ENCODE assay signal across 8 mouse cellular contexts in the genomic region with DNA sequence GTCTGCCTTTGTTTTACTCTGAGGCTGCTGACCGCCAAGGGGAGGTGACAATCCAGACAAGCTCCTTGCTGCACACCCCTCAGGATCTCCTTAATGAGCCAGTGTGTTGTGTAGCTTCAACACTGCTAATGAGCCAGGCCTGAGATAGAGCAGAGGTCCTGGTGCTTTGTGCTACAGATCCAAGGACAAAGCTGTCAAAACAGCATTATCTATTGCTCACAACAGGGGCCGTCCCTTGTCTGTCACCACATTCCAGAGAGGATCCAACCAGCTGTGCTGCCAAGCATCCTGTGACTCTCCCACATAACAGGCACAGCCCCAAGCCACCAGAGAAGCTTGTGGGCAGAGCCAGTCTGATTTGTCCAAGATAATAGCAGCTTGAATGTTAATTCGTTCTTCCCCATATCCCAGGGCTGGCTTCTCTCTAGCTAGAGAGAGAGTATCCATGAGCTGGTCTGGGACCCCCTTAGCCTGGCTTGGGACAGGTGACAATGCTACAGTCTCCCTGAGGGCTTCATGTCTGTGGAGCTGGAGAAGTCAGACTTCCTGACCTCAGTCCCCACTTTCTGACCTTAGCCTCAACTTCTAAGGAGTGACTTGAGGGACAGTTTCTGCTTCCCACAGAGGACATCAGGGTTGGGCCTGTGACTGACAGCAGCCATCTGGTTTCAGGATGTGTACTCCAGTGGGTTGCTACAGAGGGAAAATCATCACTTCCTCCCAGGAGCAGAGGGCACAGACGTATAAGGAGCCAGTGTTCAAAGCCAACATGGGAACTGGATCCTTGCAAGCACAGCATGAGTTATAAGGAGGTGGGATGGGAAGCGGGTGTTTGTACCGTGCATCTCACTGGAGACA.
DNase-seq lines count a peak whose midpoint lies in the region; ATAC-seq lines count a peak whose summit lies in the region.

No protein-coding gene starts in this region.

- WGBS in heart, embryonic 10.5 days: 27% methylated on average over 6 of the region's 6 CpGs
- 56% methylated on average over 6 of the region's 6 CpGs for WGBS in limb, embryonic 15.5 days
- WGBS in liver, embryonic 11.5 days: 46% methylated on average over 6 of the region's 6 CpGs

- H3K4me3 ChIP-seq in heart, embryonic 10.5 days: no peak overlapping the region
- H3K4me3 ChIP-seq in limb, embryonic 15.5 days: no peak overlapping the region
- H3K4me3 ChIP-seq in liver, embryonic 11.5 days (ENCODE audit: low read depth, low read length): no peak overlapping the region

- H3K4me2 ChIP-seq in limb, embryonic 15.5 days: no peak overlapping the region
- H3K4me2 ChIP-seq in liver, embryonic 11.5 days: no peak overlapping the region

- H3K9me3 ChIP-seq in heart, embryonic 10.5 days: no peaks in the 10 kb centered on the region
- no peaks in the 10 kb centered on the region for H3K9me3 ChIP-seq in limb, embryonic 15.5 days
- H3K9me3 ChIP-seq in liver, embryonic 11.5 days (ENCODE audit: control insufficient read depth, low read length): no peaks in the 10 kb centered on the region

- H3K27ac ChIP-seq in heart, embryonic 10.5 days: peak overlapping the region; percentile 37; the same call in 1 of the 2 replicates
- no peak overlapping the region for H3K27ac ChIP-seq in limb, embryonic 15.5 days
- H3K27ac ChIP-seq in liver, embryonic 11.5 days (ENCODE audit: low read depth, low read length): no peak overlapping the region

- ATAC-seq in limb, embryonic 15.5 days (ENCODE audit: insufficient number of reproducible peaks, low FRiP score, low TSS enrichment, low read depth): peak; percentile 28; the same call in 1 of the 2 replicates
- no peak for ATAC-seq in liver, embryonic 11.5 days (replicated peaks; ENCODE audit: low FRiP score)

- peaks cover 58% of the 10 kb centered on the region for H3K4me1 ChIP-seq in heart, embryonic 10.5 days
- H3K4me1 ChIP-seq in limb, embryonic 15.5 days: peaks cover 17% of the 10 kb centered on the region; the same call in 1 of the 2 replicates
- no peaks in the 10 kb centered on the region; the same call in 1 of the 2 replicates for H3K4me1 ChIP-seq in liver, embryonic 11.5 days (replicated peaks; ENCODE audit: control insufficient read depth, insufficient read depth, low read length)

- DNase-seq in heart, adult 9 months (ENCODE audit: low spot score in 2 of 2): peak; percentile 18 to 19
- no peak for DNase-seq in heart, postnatal 25 days (ENCODE audit: low spot score)
- peak; percentile 47 for DNase-seq in adipocyte (ENCODE audit: low spot score)
- DNase-seq in heart, embryonic 10.5 days (ENCODE audit: low spot score): peak; percentile 88
- DNase-seq in right cerebral cortex, postnatal 36 days (ENCODE audit: low spot score in 2 of 2): peak; percentile 36 to 68
- no peak for DNase-seq in liver, embryonic 11.5 days (ENCODE audit: low spot score)
- no peak for DNase-seq in kidney, adult 8-10 months

- intact Hi-C loops in heart, postnatal 25 days (cut with DNase I): loop anchor here (5.0 kb wide), 1 partner anchor 63 kb away; no protein-coding TSS in a partner anchor

- H3K27me3 ChIP-seq in heart, embryonic 10.5 days (ENCODE audit: insufficient read depth, poor library complexity, severe bottlenecking): peaks cover 12% of the 10 kb centered on the region; the same call in 1 of the 2 replicates
- no peaks in the 10 kb centered on the region; the same call in 1 of the 2 replicates for H3K27me3 ChIP-seq in limb, embryonic 15.5 days
- H3K27me3 ChIP-seq in liver, embryonic 11.5 days (replicated peaks; ENCODE audit: control insufficient read depth, insufficient read depth, low read length): no peaks in the 10 kb centered on the region

- no peaks in the 10 kb centered on the region; the same call in 1 of the 2 replicates for H3K36me3 ChIP-seq in heart, embryonic 10.5 days
- H3K36me3 ChIP-seq in limb, embryonic 15.5 days: no peaks in the 10 kb centered on the region
- H3K36me3 ChIP-seq in liver, embryonic 11.5 days (ENCODE audit: control insufficient read depth, insufficient read depth, low read length): no peaks in the 10 kb centered on the region

- H3K9ac ChIP-seq in limb, embryonic 15.5 days: no peak overlapping the region
- H3K9ac ChIP-seq in liver, embryonic 11.5 days (ENCODE audit: low read depth, low read length): no peak overlapping the region

Comparison
In these comparisons a context has a peak if more than half of its experiments do, and no peak if none do; other contexts are left out.
1. DNase-seq: peak in heart, adult 9 months (2 of 2), adipocyte (single experiment), heart, embryonic 10.5 days (single experiment) and right cerebral cortex, postnatal 36 days (2 of 2); none in heart, postnatal 25 days (single experiment), liver, embryonic 11.5 days (single experiment) and kidney, adult 8-10 months (0 of 2).